Mouse (Mus musculus) ES-Bruce4 (cell line): ENCODE data around the gene Zbbx.

Source experiments
- CTCF ChIP-seq: IDR thresholded peaks from one replicate; pipeline ENCODE4 v1.8.1; 2011; ENCODE audit warnings: low read depth, low read length
- POLR2A ChIP-seq: IDR thresholded peaks from one replicate; pipeline ENCODE4 v1.8.1; 2011; ENCODE audit warnings: low read length; ENCODE audit not compliant: insufficient read depth

DNA sequence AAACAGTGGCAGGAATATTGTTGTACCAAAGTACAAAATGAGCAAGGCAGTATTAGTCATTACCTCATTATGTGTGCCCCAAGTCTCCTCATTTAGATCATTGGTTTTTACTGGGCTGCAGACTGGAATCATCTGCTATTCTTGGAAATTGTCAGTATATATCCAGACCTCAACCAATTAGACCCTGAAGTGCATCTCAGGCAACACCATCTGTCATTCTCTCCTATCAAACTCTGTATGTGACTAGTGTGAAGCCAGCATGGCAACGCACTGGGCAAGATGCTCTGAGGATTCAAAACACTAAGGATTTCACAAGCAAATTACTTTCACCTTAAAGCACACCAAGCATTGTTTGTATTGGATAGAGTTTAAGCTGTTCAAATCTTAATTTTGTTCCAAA is 85.9 kb downstream of the Zbbx start:
- TF ChIP-seq CTCF (no peak), POLR2A (no peak)
